26 mouse cellular contexts compared by ENCODE assay signal in genomic region chr17:86060911-86061310, GRCm38 (mm10).
"Had no signal": no experiment of that assay in that cellular context is flagged by ENCODE, and none has a peak within 500 bp of the region (broad histone marks: within the 10 kb centered on the region; RNA-seq: fewer than 3 reads in every experiment).

No protein-coding gene starts in this region.

- H3K27me3 ChIP-seq: heart, embryonic 12.5 days; hindbrain, embryonic 12.5 days; intestine, embryonic 15.5 days; limb, embryonic 12.5 days; liver, embryonic 13.5 days had no signal

- H3K4me2 ChIP-seq: heart, embryonic 12.5 days; hindbrain, embryonic 12.5 days; hindbrain, embryonic 14.5 days; intestine, embryonic 15.5 days; limb, embryonic 12.5 days; liver, embryonic 11.5 days; liver, embryonic 13.5 days had no signal

- H3K36me3 ChIP-seq: heart, embryonic 12.5 days; limb, embryonic 12.5 days had no signal

- H3K9ac ChIP-seq: heart, embryonic 12.5 days; hindbrain, embryonic 12.5 days; hindbrain, embryonic 14.5 days; intestine, embryonic 15.5 days; limb, embryonic 12.5 days; liver, embryonic 13.5 days had no signal

- H3K4me3 ChIP-seq: heart, embryonic 10.5 days; heart, embryonic 12.5 days; hindbrain, embryonic 10.5 days; hindbrain, embryonic 12.5 days; intestine, embryonic 15.5 days; layer of hippocampus, adult 2 months; left cerebral cortex, adult 2 months; limb, embryonic 10.5 days; limb, embryonic 12.5 days; liver, embryonic 13.5 days had no signal

- H3K27ac ChIP-seq: heart, embryonic 10.5 days; hindbrain, embryonic 10.5 days; hindbrain, embryonic 12.5 days; hindbrain, embryonic 14.5 days; intestine, embryonic 15.5 days; layer of hippocampus, adult 2 months; left cerebral cortex, adult 2 months; limb, embryonic 10.5 days; limb, embryonic 12.5 days; liver, embryonic 13.5 days had no signal

- ATAC-seq: hindbrain, embryonic 16.5 days; inflammation-experienced regulatory T-cells, adult 6 months; intestine, embryonic 15.5 days; intestine, postnatal 0 days had no signal

- H3K9me3 ChIP-seq: heart, embryonic 10.5 days; heart, embryonic 12.5 days; hindbrain, embryonic 10.5 days; hindbrain, embryonic 12.5 days; intestine, embryonic 15.5 days; limb, embryonic 10.5 days; liver, embryonic 13.5 days had no signal

- H3K4me1 ChIP-seq: heart, embryonic 10.5 days; heart, embryonic 12.5 days; hindbrain, embryonic 10.5 days; hindbrain, embryonic 12.5 days; intestine, embryonic 15.5 days; limb, embryonic 10.5 days had no signal

- DNase-seq: gastrocnemius, postnatal 14 days; gastrocnemius, postnatal 36 days; heart, adult 18-20 months; heart, postnatal 10 days; heart, postnatal 4 days; kidney, adult 18-20 months; kidney, adult 8-10 months; kidney, postnatal 10 days; kidney, postnatal 25 days; kidney, postnatal 4 days; liver; liver, embryonic 13.5 days had no signal
